Mouse (Mus musculus): ENCODE results near the gene Pgbd5.

DNA sequence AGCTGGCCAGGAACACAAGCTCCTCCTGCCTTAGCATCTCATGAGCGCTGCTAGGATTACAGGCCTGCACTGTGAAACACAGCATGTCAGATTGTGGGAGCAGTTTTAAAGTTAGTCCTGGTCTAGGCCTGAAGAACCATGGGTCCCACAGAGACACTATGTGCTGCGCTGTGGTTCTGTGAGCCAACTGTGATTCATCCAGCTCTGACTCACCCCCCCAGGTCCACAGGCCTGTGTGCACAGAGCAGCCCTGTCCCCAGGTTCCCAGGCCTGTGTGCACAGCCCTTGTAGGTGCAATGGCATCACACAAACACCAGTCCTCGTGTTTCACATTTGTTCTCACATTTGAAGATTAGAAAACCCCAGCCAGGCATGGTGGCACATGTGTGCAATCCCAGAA is 108.4 kb downstream of the Pgbd5 start:
- TF ChIP-seq MEF2A (IDR thresholded peaks at IDR 0.05; ENCODE audit: borderline replicate concordance, low read depth, low read length), result no peak
- no peak for TF ChIP-seq ZMIZ1 (IDR thresholded peaks at IDR 0.05; ENCODE audit: low read depth, low read length)
- no peak for TF ChIP-seq TCF12 (IDR thresholded peaks at IDR 0.05; ENCODE audit: low read depth, low read length)
- no peak for TF ChIP-seq POLR2A (IDR thresholded peaks at IDR 0.05; ENCODE audit: low read depth, low read length)
- TF ChIP-seq CTCF (conservative IDR thresholded peaks at IDR 0.05 in 1 of 2, IDR thresholded peaks at IDR 0.05 in 1 of 2; ENCODE audit: low read depth in 2 of 2, low read length in 2 of 2), result no peak
- TF ChIP-seq NRF1 (IDR thresholded peaks at IDR 0.05; ENCODE audit: low read depth, low read length), result no peak
- no peak for TF ChIP-seq USF1 (IDR thresholded peaks at IDR 0.05; ENCODE audit: low read depth, low read length)
- TF ChIP-seq RCOR1 (conservative IDR thresholded peaks at IDR 0.05; ENCODE audit: low read depth, low read length), result no peak
- TF ChIP-seq E2F4 (IDR thresholded peaks at IDR 0.05; ENCODE audit: insufficient replicate concordance, low read depth, low read length), result no peak
- no peak for TF ChIP-seq POLR2AphosphoS2 (IDR thresholded peaks at IDR 0.05; ENCODE audit: low read depth, low read length)

All from CH12.LX (cell line).